Mouse (Mus musculus) liver, postnatal 0 days (tissue): ENCODE results near the gene Fasn. TPM values are rescaled to one million over a fixed set of nuclear protein-coding genes. Genes with fewer than 3 reads are reported as not detected.

ENCODE experiments used
- ATAC-seq: fragments of 200-750 bp; cut with Nextera tagmentation; 2 replicates; pipeline ENCODE4 v1.8.0; 2017; ENCODE audit warnings: mild to moderate bottlenecking, moderate library complexity
- DNase-seq: peaks from one replicate; pipeline ENCODE4 v3.0.0-alpha.2; 2016
- H3K27ac ChIP-seq: fragments of 300-500 bp; sonication (generic); 2 replicates; pipeline ENCODE4 v1.5.1; 2014; ENCODE audit warnings: antibody characterized with exemption, moderate library complexity, mild to moderate bottlenecking, low read depth
- H3K27me3 ChIP-seq: fragments of 300-500 bp; sonication (generic); 2 replicates; pipeline ENCODE4 v1.6.1; 2014; ENCODE audit warnings: low read length, control low read depth, mixed read lengths; ENCODE audit not compliant: insufficient read depth
- H3K36me3 ChIP-seq: fragments of 300-500 bp; sonication (generic); replicated peaks from 2 replicates; pipeline ENCODE4 v1.6.1; 2014; ENCODE audit warnings: mild to moderate bottlenecking, control low read depth, low read length, moderate library complexity, mixed read lengths; ENCODE audit not compliant: insufficient read depth
- H3K4me1 ChIP-seq: fragments of 300-500 bp; sonication (generic); 2 replicates; pipeline ENCODE4 v1.6.1; 2014; ENCODE audit warnings: antibody characterized with exemption, mild to moderate bottlenecking, control low read depth; ENCODE audit not compliant: insufficient read depth
- H3K4me2 ChIP-seq: fragments of 300-500 bp; sonication (generic); 2 replicates; pipeline ENCODE4 v1.6.1; 2014; ENCODE audit warnings: low read depth, mild to moderate bottlenecking, low read length, moderate library complexity, mixed read lengths
- H3K4me3 ChIP-seq: fragments of 300-500 bp; sonication (generic); 2 replicates; pipeline ENCODE4 v1.5.1; 2014; ENCODE audit warnings: low read depth, low read length
- H3K9ac ChIP-seq: fragments of 300-500 bp; sonication (generic); replicated peaks from 2 replicates; pipeline ENCODE4 v1.6.1; 2014; ENCODE audit warnings: mild to moderate bottlenecking, moderate library complexity
- H3K9me3 ChIP-seq: fragments of 300-500 bp; sonication (generic); 2 replicates; pipeline ENCODE4 v1.6.1; 2016; ENCODE audit warnings: mild to moderate bottlenecking, control low read depth, low read length, mixed read lengths
- CTCF ChIP-seq: sonication (generic); IDR thresholded peaks from 2 replicates; pipeline ENCODE4 v1.5.1; 2016; ENCODE audit warnings: antibody characterized with exemption, low read depth
- EP300 ChIP-seq: IDR thresholded peaks from 2 replicates; pipeline ENCODE4 v1.6.1; 2016; ENCODE audit warnings: antibody characterized with exemption, low read depth, mild to moderate bottlenecking
- WGBS: fragments of 180-500 bp; shearing (Covaris S2); extraction: QIAGEN DNeasy Blood & Tissue Kit; methylation state at CpG from one replicate; pipeline ENCODE4 v1.1.7; 2014; ENCODE audit not compliant: insufficient replicate concordance; 5-methylcytosine and 5-hydroxymethylcytosine counted together
- polyA plus RNA-seq: library from polyadenylated mRNA; unstranded; fragments of >200 nt; fragmentation: Nextera tagmentation; extraction: Ambion mirVana; gene quantifications from 2 replicates; pipeline ENCODE4 v1.2.1, GENCODE M21; 2015

Fasn gene
- polyA plus RNA-seq, 1 experiment from 2014 or later = 3.9 TPM

- 2% methylated on average over 34 of the region's 40 CpGs for WGBS
- peak overlapping the region; percentile 86 for H3K4me2 ChIP-seq
- H3K27ac ChIP-seq = peak overlapping the region; percentile 72
- DNase-seq (no peak), ATAC-seq (peak; percentile 37)
- peaks cover 22% of the 10 kb centered on the region for H3K4me1 ChIP-seq
- peak overlapping the region; percentile 68 for H3K4me3 ChIP-seq
- peaks cover 24% of the 10 kb centered on the region for H3K36me3 ChIP-seq
- no peaks in the 10 kb centered on the region for H3K9me3 ChIP-seq
- no peak for TF ChIP-seq CTCF
- no peak for TF ChIP-seq EP300
- peak overlapping the region; percentile 69 for H3K9ac ChIP-seq
- no peaks in the 10 kb centered on the region for H3K27me3 ChIP-seq
These were observed 798 bp downstream of the Fasn start for GRCm38 (mm10) chr11:120823551-120823947.

- ATAC-seq (no peak), DNase-seq (peak; percentile 45)
- 0% methylated on average over 14 of the region's 14 CpGs for WGBS
- Histone ChIP-seq H3K36me3 (peaks cover 30% of the 10 kb centered on the region), H3K27me3 (no peaks in the 10 kb centered on the region), H3K27ac (peak overlapping the region; percentile 72), H3K4me1 (peaks cover 22% of the 10 kb centered on the region), H3K9me3 (no peaks in the 10 kb centered on the region), H3K4me3 (peak overlapping the region; percentile 68), H3K9ac (peak overlapping the region; percentile 69), H3K4me2 (peak overlapping the region; percentile 86)
- no peak for TF ChIP-seq EP300
- no peak for TF ChIP-seq CTCF
These were observed 1.4 kb downstream of the Fasn start for GRCm38 (mm10) chr11:120822831-120823550.

GRCm38 (mm10) chr11:120822321-120822720 is 2.0 kb downstream of the Fasn start:
- H3K27me3 ChIP-seq = no peaks in the 10 kb centered on the region
- H3K36me3 ChIP-seq = peaks cover 35% of the 10 kb centered on the region
- no peak for DNase-seq
- no peak for ATAC-seq
- H3K4me3 ChIP-seq = peak overlapping the region; percentile 68
- TF ChIP-seq CTCF (no peak), EP300 (no peak)
- H3K9me3 ChIP-seq = no peaks in the 10 kb centered on the region
- peak overlapping the region; percentile 69 for H3K9ac ChIP-seq
- 51% methylated on average over 4 of the region's 4 CpGs for WGBS
- peaks cover 22% of the 10 kb centered on the region for H3K4me1 ChIP-seq
- H3K4me2 ChIP-seq = peak overlapping the region; percentile 86
- H3K27ac ChIP-seq = no peak overlapping the region

GRCm38 (mm10) chr11:120821076-120821922 is 3.0 kb downstream of the Fasn start:
- no peaks in the 10 kb centered on the region for H3K27me3 ChIP-seq
- no peak overlapping the region for H3K27ac ChIP-seq
- peak overlapping the region; percentile 86 for H3K4me2 ChIP-seq
- WGBS = 74% methylated on average over 14 of the region's 14 CpGs
- no peak for ATAC-seq
- DNase-seq = peak; percentile 51
- no peaks in the 10 kb centered on the region for H3K9me3 ChIP-seq
- H3K9ac ChIP-seq = peak overlapping the region; percentile 69; the same call in 1 of the 2 replicates
- peaks cover 45% of the 10 kb centered on the region for H3K36me3 ChIP-seq
- H3K4me1 ChIP-seq = peaks cover 22% of the 10 kb centered on the region
- TF ChIP-seq CTCF (no peak), EP300 (no peak)
- H3K4me3 ChIP-seq = peak overlapping the region; percentile 68

- WGBS = 88% methylated on average over 14 of the region's 14 CpGs
- Histone ChIP-seq H3K27me3 (no peaks in the 10 kb centered on the region), H3K36me3 (peaks cover 53% of the 10 kb centered on the region), H3K4me1 (peaks cover 20% of the 10 kb centered on the region), H3K4me3 (no peak overlapping the region), H3K4me2 (0 out of 2 replicates have a peak overlapping the region, but pooled peaks have one; percentile 86), H3K9ac (no peak overlapping the region; the same call in 1 of the 2 replicates), H3K27ac (no peak overlapping the region), H3K9me3 (no peaks in the 10 kb centered on the region)
- TF ChIP-seq CTCF = no peak
- TF ChIP-seq EP300 = no peak
- ATAC-seq = no peak
- DNase-seq = no peak
These were observed 3.8 kb downstream of the Fasn start for GRCm38 (mm10) chr11:120820546-120820945.

- Histone ChIP-seq H3K4me3 (no peak overlapping the region), H3K9me3 (no peaks in the 10 kb centered on the region), H3K4me1 (peaks cover 13% of the 10 kb centered on the region), H3K36me3 (peaks cover 63% of the 10 kb centered on the region), H3K4me2 (no peak overlapping the region), H3K27me3 (no peaks in the 10 kb centered on the region), H3K27ac (no peak overlapping the region), H3K9ac (no peak overlapping the region)
- DNase-seq (no peak), ATAC-seq (no peak)
- TF ChIP-seq CTCF (no peak), EP300 (no peak)
- 89% methylated on average over 6 of the region's 6 CpGs for WGBS
These were observed 4.8 kb downstream of the Fasn start for GRCm38 (mm10) chr11:120819556-120819955.
